Mouse (Mus musculus) stomach, postnatal 0 days (tissue): Measurements from ENCODE around the gene Grid1.

Source experiments
- CTCF ChIP-seq: IDR thresholded peaks from 2 replicates; pipeline ENCODE4 v1.5.1; 2016; ENCODE audit warnings: antibody characterized with exemption, low read depth, mild to moderate bottlenecking, moderate library complexity
- EP300 ChIP-seq: optimal IDR thresholded peaks from 2 replicates; pipeline ENCODE3; 2016; ENCODE audit warnings: antibody characterized with exemption

GRCm38 (mm10) chr14:34945471-34946313 is 125.8 kb downstream of the Grid1 start:
- no peak for TF ChIP-seq CTCF
- no peak for TF ChIP-seq EP300
